Mouse (Mus musculus) ES-E14 (cell line): Measurements from ENCODE around the gene Cox6b1. TPM values are rescaled to one million over a fixed set of nuclear protein-coding genes. Genes with fewer than 3 reads are reported as not detected.
A peak's percentile ranks its signal among the peaks of the same experiment; 100 is the strongest.

Source experiments
- DNase-seq: peaks from one replicate; pipeline ENCODE4 v3.0.0-alpha.2; 2013; ENCODE audit warnings: low read depth, low spot score
- H3K27ac ChIP-seq: 2 replicates; pipeline ENCODE4 v1.5.1; 2012; ENCODE audit warnings: low read depth, mild to moderate bottlenecking, low read length, moderate library complexity, mixed read lengths; ENCODE audit not compliant: poor library complexity, insufficient read depth, severe bottlenecking
- H3K36me3 ChIP-seq: 2 replicates; pipeline ENCODE4 v1.6.1; 2012; ENCODE audit warnings: mild to moderate bottlenecking, low read length, moderate library complexity, mixed read lengths; ENCODE audit not compliant: control insufficient read depth, poor library complexity, insufficient read depth, severe bottlenecking
- H3K4me1 ChIP-seq, 2 experiments: fragments of 150-350 bp in 1 of 2; sonication (generic) in 1 of 2; 2 replicates each; pipeline ENCODE4 v1.6.1; 2012; ENCODE audit warnings: low read length in 2 of 2, mild to moderate bottlenecking in 1 of 2, mixed read lengths in 1 of 2; ENCODE audit not compliant: control insufficient read depth in 2 of 2, insufficient read depth in 2 of 2, poor library complexity in 1 of 2
- H3K4me3 ChIP-seq, 2 experiments: fragments of 150-350 bp in 1 of 2; sonication (generic) in 1 of 2; 2 replicates each; pipeline ENCODE4 v1.5.1; 2012; ENCODE audit warnings: low read length in 2 of 2, low read depth in 1 of 2, mild to moderate bottlenecking in 1 of 2, mixed read lengths in 1 of 2; ENCODE audit not compliant: insufficient read depth in 1 of 2, poor library complexity in 1 of 2, severe bottlenecking in 1 of 2
- H3K9ac ChIP-seq: 2 replicates; pipeline ENCODE4 v1.6.1; 2012; ENCODE audit warnings: low read depth, mild to moderate bottlenecking, low read length, mixed read lengths; ENCODE audit not compliant: poor library complexity, insufficient read depth, severe bottlenecking
- H3K9me3 ChIP-seq: fragments of 150-350 bp; sonication (generic); 2 replicates; pipeline ENCODE4 v1.6.1; 2012; ENCODE audit warnings: low read depth, mild to moderate bottlenecking, low read length; ENCODE audit not compliant: control insufficient read depth, insufficient read depth
- CHD2 ChIP-seq: IDR thresholded peaks from 2 replicates; pipeline ENCODE4 v1.6.1; 2014; ENCODE audit warnings: mild to moderate bottlenecking, low read depth, low read length, inconsistent platforms
- HCFC1 ChIP-seq: IDR thresholded peaks from 2 replicates; pipeline ENCODE4 v1.6.1; 2012; ENCODE audit warnings: low read length, inconsistent platforms, borderline replicate concordance; ENCODE audit not compliant: insufficient read depth
- MAFK ChIP-seq: IDR thresholded peaks from 2 replicates; pipeline ENCODE4 v1.6.1; 2014; ENCODE audit warnings: mild to moderate bottlenecking, low read depth, low read length, inconsistent platforms; ENCODE audit not compliant: insufficient read depth
- ZC3H11A ChIP-seq: IDR thresholded peaks from 2 replicates; pipeline ENCODE4 v1.6.1; 2012; ENCODE audit warnings: low read depth, mild to moderate bottlenecking, inconsistent platforms, low read length, borderline replicate concordance
- ZNF384 ChIP-seq: IDR thresholded peaks from 2 replicates; pipeline ENCODE4 v1.6.1; 2012; ENCODE audit warnings: low read depth, low read length, inconsistent platforms
- in situ Hi-C, 2 experiments: fragments of 600-800 bp; cut with MboI; formaldehyde crosslinking; loops; one replicate each; pipeline ENCODE4 v1.15.1; 2025; ENCODE audit warnings: low sequenced_read_pairs in 2 of 2, inconsistent platforms in 1 of 2; ENCODE audit not compliant: unreplicated experiment in 2 of 2
- total RNA-seq: library from RNA; depleted of rRNA; stranded (reverse); fragments of 300-350 nt; gene quantifications from 2 replicates; pipeline ENCODE4 v1.2.3, GENCODE M21; 2012

Gene Cox6b1
- total RNA-seq, 1 experiment, result 478 TPM

- Histone ChIP-seq H3K9ac (peak within 1 kb of the TSS; percentile 44; the same call in 1 of the 2 replicates), H3K4me1 (peaks cover 9 to 28% of the 10 kb centered on the region in 2 experiments; a peak in 3 of 4 replicates), H3K27ac (no peak within 1 kb of the TSS), H3K36me3 (peaks cover 2% of the 10 kb centered on the region), H3K4me3 (peak within 1 kb of the TSS; percentile 43 to 44), H3K9me3 (no peaks in the 10 kb centered on the region)
- TF ChIP-seq MAFK (no peak), ZNF384 (no peak), ZC3H11A (no peak), HCFC1 (no peak), CHD2 (no peak)
- in situ Hi-C loops, result no loop called here
- DNase-seq, result no peak
Observed at GRCm38 (mm10) chr7:30635752-30636151, 9.8 kb upstream of the Cox6b1 start, which contains the start of gene Etv2. Gene Etv2 (minus strand): TSS chr7:30635852.

DNA sequence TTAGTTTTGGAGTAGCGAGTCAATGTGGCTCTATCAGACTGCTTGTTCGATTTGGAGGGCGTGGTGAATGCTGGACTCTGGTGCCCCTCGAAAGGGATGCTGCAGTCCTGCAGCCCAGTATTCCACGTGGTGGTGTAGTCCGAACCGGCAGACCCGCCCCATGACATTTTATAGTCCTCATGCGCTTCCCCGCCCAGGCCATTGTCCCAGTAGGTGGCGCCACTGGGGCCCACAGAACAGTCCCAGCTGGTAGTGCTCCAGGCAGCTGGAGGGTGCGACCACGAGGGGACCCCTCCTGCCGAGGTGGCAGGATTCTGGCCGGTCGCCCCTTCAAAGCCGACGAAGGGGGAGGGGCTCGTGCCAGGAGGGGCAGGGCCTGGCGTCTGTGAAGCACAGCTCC lies 8.7 kb upstream of the Cox6b1 start:
- TF ChIP-seq HCFC1, result no peak
- TF ChIP-seq CHD2, result no peak
- no peak for TF ChIP-seq ZC3H11A
- no peak for TF ChIP-seq ZNF384
- no peak for TF ChIP-seq MAFK
- peak overlapping the region; percentile 44; the same call in 1 of the 2 replicates for H3K9ac ChIP-seq
- no peaks in the 10 kb centered on the region for H3K9me3 ChIP-seq
- peak; percentile 83 for DNase-seq
- H3K27ac ChIP-seq, result no peak overlapping the region
- peak overlapping the region; percentile 43 to 44 for H3K4me3 ChIP-seq
- peaks cover 7 to 25% of the 10 kb centered on the region in 2 experiments; a peak in 3 of 4 replicates for H3K4me1 ChIP-seq
- in situ Hi-C loops, result no loop called here
- H3K36me3 ChIP-seq, result no peaks in the 10 kb centered on the region

DNA sequence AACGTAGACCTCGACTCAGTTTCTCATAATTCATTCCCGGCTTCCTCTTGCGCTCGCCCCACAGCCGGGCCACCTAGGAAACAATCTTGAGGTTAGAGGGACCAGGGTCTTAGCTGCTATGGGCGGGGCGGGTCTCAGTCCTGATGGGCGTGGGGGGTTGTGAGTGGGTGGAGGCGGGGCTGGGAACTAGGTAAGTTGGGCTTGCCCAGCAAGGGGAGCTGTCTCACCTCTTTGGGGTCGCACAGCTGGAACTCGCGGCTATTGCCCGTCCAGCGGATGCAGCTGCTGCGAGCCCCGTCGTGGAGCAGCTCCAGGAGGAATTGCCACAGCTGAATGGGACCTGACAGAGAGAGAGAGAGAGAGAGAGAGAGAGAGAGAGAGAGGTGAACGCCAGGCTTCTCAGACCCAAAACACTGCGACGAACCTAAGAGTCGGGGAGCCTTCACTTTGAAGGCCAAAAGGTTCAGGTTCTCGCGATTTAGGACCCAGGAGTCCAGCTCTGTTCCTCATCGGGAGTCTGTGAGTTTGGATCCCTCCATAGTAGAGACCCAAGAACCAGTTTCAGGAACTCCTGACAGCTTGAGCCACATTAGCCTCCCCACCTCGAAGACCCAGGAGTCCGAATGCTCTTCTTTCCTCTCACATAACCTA lies 7.9 kb upstream of the Cox6b1 start:
- H3K27ac ChIP-seq, result no peak overlapping the region
- TF ChIP-seq MAFK, result no peak
- no peak for TF ChIP-seq ZNF384
- no peak for TF ChIP-seq ZC3H11A
- no peak for TF ChIP-seq CHD2
- TF ChIP-seq HCFC1, result no peak
- H3K9me3 ChIP-seq, result no peaks in the 10 kb centered on the region
- no peak for DNase-seq
- H3K9ac ChIP-seq, result peak overlapping the region; percentile 23
- H3K4me1 ChIP-seq, result peaks cover under 1 to 21% of the 10 kb centered on the region in 2 experiments; a peak in 2 of 4 replicates
- H3K36me3 ChIP-seq, result no peaks in the 10 kb centered on the region
- peak overlapping the region; percentile 24 to 39 for H3K4me3 ChIP-seq
- in situ Hi-C loops, result no loop called here

- Histone ChIP-seq H3K36me3 (peaks cover 2% of the 10 kb centered on the region; the same call in 1 of the 2 replicates), H3K9me3 (no peaks in the 10 kb centered on the region), H3K4me3 (no peak overlapping the region), H3K4me1 (peaks cover 1 to 7% of the 10 kb centered on the region in 2 experiments; a peak in 2 of 4 replicates), H3K9ac (no peak overlapping the region), H3K27ac (no peak overlapping the region)
- in situ Hi-C loops, result no loop called here
- TF ChIP-seq ZC3H11A (no peak), ZNF384 (no peak), CHD2 (no peak), MAFK (no peak), HCFC1 (no peak)
- no peak for DNase-seq
Observed at GRCm38 (mm10) chr7:30629013-30629412, 3.1 kb upstream of the Cox6b1 start.
